In genomic region chr4:137722692-137723427, GRCm38 (mm10) we compare ENCODE assay signal across 9 mouse cellular contexts. TPM values are rescaled to one million over a fixed set of nuclear protein-coding genes. Genes with fewer than 3 reads are reported as not detected.
DNase-seq lines count a peak whose midpoint lies in the region; ATAC-seq lines count a peak whose summit lies in the region.
"Had no signal": no experiment of that assay in that cellular context is flagged by ENCODE, and none has a peak within 500 bp of the region (broad histone marks: within the 10 kb centered on the region; RNA-seq: fewer than 3 reads in every experiment).

No protein-coding gene starts in this region.

- H3K4me3 ChIP-seq in hindbrain, embryonic 13.5 days, result no peak overlapping the region
- H3K4me3 ChIP-seq: myocyte had no signal

- 28% methylated on average over 12 of the region's 12 CpGs for WGBS in hindbrain, embryonic 13.5 days

- no peak overlapping the region for H3K27ac ChIP-seq in hindbrain, embryonic 13.5 days

- H3K4me2 ChIP-seq in hindbrain, embryonic 13.5 days, result peak overlapping the region; percentile 17; the same call in 1 of the 2 replicates

- peaks cover 52% of the 10 kb centered on the region for H3K4me1 ChIP-seq in hindbrain, embryonic 13.5 days (replicated peaks)

- peaks cover 11% of the 10 kb centered on the region for H3K36me3 ChIP-seq in hindbrain, embryonic 13.5 days

- no peaks in the 10 kb centered on the region for H3K9me3 ChIP-seq in hindbrain, embryonic 13.5 days

- peaks cover 35% of the 10 kb centered on the region for H3K27me3 ChIP-seq in hindbrain, embryonic 13.5 days

- ATAC-seq in cerebellum, adult (ENCODE audit: insufficient number of reproducible peaks, low FRiP score, low TSS enrichment), result no peak
- ATAC-seq in hindbrain, embryonic 13.5 days (ENCODE audit: low FRiP score), result no peak
- ATAC-seq in megakaryocyte, adult 5-6 weeks (ENCODE audit: poor library complexity, severe bottlenecking), result peak; percentile 48; the same call in 1 of the 2 replicates

- H3K9ac ChIP-seq in hindbrain, embryonic 13.5 days, result peak overlapping the region; percentile 51; the same call in 1 of the 2 replicates

- DNase-seq in cerebellum, adult 11 months, result peak; percentile 75
- peak; percentile 89 for DNase-seq in cerebellum, adult 9-10 months
- DNase-seq in forelimb bud, embryonic 11.5 days (ENCODE audit: low read depth, low spot score), result peak; percentile 78
- DNase-seq in left cerebral cortex, adult 11 months (ENCODE audit: low spot score), result peak; percentile 82
- peak; percentile 82 for DNase-seq in right cerebral cortex, postnatal 14 days

RNA-seq across cellular contexts. Expression of gene Rap1gap, which starts 58.3 kb away (rescaled TPM):
- polyA plus RNA-seq in hindbrain, embryonic 13.5 days (2015; fragmentation: Nextera tagmentation; extraction: Ambion mirVana), result 39.2 and 39.9 TPM in 2 replicates
- 0.31 and 0.87 TPM in 2 replicates for total RNA-seq in megakaryocyte, adult 5-6 weeks (2015)
- 0.88 and 0.98 TPM in 2 replicates for total RNA-seq in megakaryocyte, adult 5-6 weeks (2017)
